Mouse (Mus musculus) limb, embryonic 14.5 days (tissue): ENCODE data around the gene Adprm. TPM values are rescaled to one million over a fixed set of nuclear protein-coding genes. Genes with fewer than 3 reads are reported as not detected.

Source experiments
- ATAC-seq: fragments of 200-750 bp; cut with Nextera tagmentation; 2 replicates; pipeline ENCODE4 v1.8.0; 2017; ENCODE audit warnings: low read depth, moderate number of reproducible peaks, moderate TSS enrichment; ENCODE audit not compliant: low FRiP score
- DNase-seq: peaks from one replicate; pipeline ENCODE4 v3.0.0-alpha.2; 2015; ENCODE audit warnings: low spot score
- H3K27ac ChIP-seq: fragments of 300-500 bp; sonication (generic); replicated peaks from 2 replicates; pipeline ENCODE4 v1.5.1; 2014; ENCODE audit warnings: low read depth, mild to moderate bottlenecking, low read length, moderate library complexity, mixed read lengths
- H3K27me3 ChIP-seq: fragments of 300-500 bp; sonication (generic); 2 replicates; pipeline ENCODE4 v1.6.1; 2014; ENCODE audit warnings: low read length, mixed read lengths; ENCODE audit not compliant: control insufficient read depth, insufficient read depth
- H3K36me3 ChIP-seq: fragments of 300-500 bp; sonication (generic); 2 replicates; pipeline ENCODE4 v1.6.1; 2014; ENCODE audit warnings: mild to moderate bottlenecking, low read length, moderate library complexity, mixed read lengths; ENCODE audit not compliant: control insufficient read depth, insufficient read depth
- H3K4me1 ChIP-seq: fragments of 300-500 bp; sonication (generic); 2 replicates; pipeline ENCODE4 v1.6.1; 2014; ENCODE audit warnings: antibody characterized with exemption, low read length, mixed read lengths; ENCODE audit not compliant: control insufficient read depth, insufficient read depth
- H3K4me2 ChIP-seq: fragments of 300-500 bp; sonication (generic); replicated peaks from 2 replicates; pipeline ENCODE4 v1.6.1; 2014; ENCODE audit warnings: low read depth, mild to moderate bottlenecking, low read length, moderate library complexity; ENCODE audit not compliant: severe bottlenecking
- H3K4me3 ChIP-seq: fragments of 300-500 bp; sonication (generic); replicated peaks from 2 replicates; pipeline ENCODE4 v1.5.1; 2014; ENCODE audit warnings: low read length
- H3K9ac ChIP-seq: fragments of 300-500 bp; sonication (generic); 2 replicates; pipeline ENCODE4 v1.6.1; 2014; ENCODE audit warnings: mild to moderate bottlenecking, low read depth, low read length, moderate library complexity; ENCODE audit not compliant: severe bottlenecking
- H3K9me3 ChIP-seq: fragments of 300-500 bp; sonication (generic); 2 replicates; pipeline ENCODE4 v1.6.1; 2016; ENCODE audit warnings: low read length; ENCODE audit not compliant: control insufficient read depth
- POLR2A ChIP-seq: fragments of 200-500 bp; IDR thresholded peaks from 2 replicates; pipeline ENCODE4 v1.8.0; 2012; ENCODE audit warnings: inconsistent platforms, mild to moderate bottlenecking, moderate library complexity, borderline replicate concordance; ENCODE audit not compliant: insufficient read depth, insufficient read length; ENCODE audit errors: extremely low read depth
- WGBS: fragments of 180-500 bp; shearing (Covaris S2); extraction: QIAGEN DNeasy Blood & Tissue Kit; methylation state at CpG from one replicate; pipeline ENCODE4 v1.1.7; 2014; 5-methylcytosine and 5-hydroxymethylcytosine counted together
- microRNA-seq: library from miRNA; unstranded; fragments of <30 nt; microRNA quantifications from one replicate; pipeline ENCODE4, GENCODE M21; 2016
- polyA plus RNA-seq, 2 experiments: library from polyadenylated mRNA; depleted of rRNA in 1 of 2; stranded (reverse) in 1 of 2; unstranded in 1 of 2; fragments of >200 nt; fragmentation: Nextera tagmentation in 1 of 2; extraction: Ambion mirVana in 1 of 2; gene quantifications; 2 replicates each; pipeline versions ENCODE4 v1.2.1 to v1.2.3; 2012 to 2014

Adprm gene
- polyA plus RNA-seq, 2 experiments: 34.0 to 38.1 TPM

GRCm38 (mm10) chr11:66998467-66999403, 53.7 kb downstream of the Adprm start:
- Histone ChIP-seq H3K4me1 (no peaks in the 10 kb centered on the region), H3K4me3 (no peak overlapping the region), H3K36me3 (no peaks in the 10 kb centered on the region), H3K9me3 (no peaks in the 10 kb centered on the region), H3K27me3 (no peaks in the 10 kb centered on the region), H3K4me2 (no peak overlapping the region), H3K9ac (no peak overlapping the region), H3K27ac (no peak overlapping the region)
- no peak for TF ChIP-seq POLR2A
- WGBS: 81% methylated on average over 14 of the region's 14 CpGs
- DNase-seq (no peak), ATAC-seq (no peak)

- no peaks in the 10 kb centered on the region for H3K4me1 ChIP-seq
- no peak overlapping the region for H3K9ac ChIP-seq
- no peak overlapping the region for H3K4me3 ChIP-seq
- DNase-seq (no peak), ATAC-seq (no peak)
- no peak overlapping the region for H3K4me2 ChIP-seq
- H3K36me3 ChIP-seq: no peaks in the 10 kb centered on the region
- no peaks in the 10 kb centered on the region for H3K9me3 ChIP-seq
- WGBS: 74% methylated on average over 4 of the region's 4 CpGs
- no peak for TF ChIP-seq POLR2A
- H3K27ac ChIP-seq: no peak overlapping the region
- H3K27me3 ChIP-seq: no peaks in the 10 kb centered on the region
These were observed 55.9 kb downstream of the Adprm start for GRCm38 (mm10) chr11:66996446-66996845.

GRCm38 (mm10) chr11:66993674-66994073, 58.7 kb downstream of the Adprm start:
- no peaks in the 10 kb centered on the region for H3K27me3 ChIP-seq
- no peak for DNase-seq
- H3K9me3 ChIP-seq: no peaks in the 10 kb centered on the region
- no peak overlapping the region for H3K9ac ChIP-seq
- no peak for ATAC-seq
- H3K36me3 ChIP-seq: no peaks in the 10 kb centered on the region
- H3K4me3 ChIP-seq: no peak overlapping the region
- H3K27ac ChIP-seq: no peak overlapping the region
- 18% methylated on average over 1 of the region's 1 CpGs for WGBS
- no peak overlapping the region for H3K4me2 ChIP-seq
- TF ChIP-seq POLR2A: no peak
- no peaks in the 10 kb centered on the region for H3K4me1 ChIP-seq

- DNase-seq (no peak), ATAC-seq (no peak)
- WGBS: 67% methylated on average over 2 of the region's 2 CpGs
- TF ChIP-seq POLR2A: no peak
- H3K27me3 ChIP-seq: no peaks in the 10 kb centered on the region
- H3K27ac ChIP-seq: no peak overlapping the region
- no peak overlapping the region for H3K4me3 ChIP-seq
- no peaks in the 10 kb centered on the region for H3K36me3 ChIP-seq
- H3K4me2 ChIP-seq: no peak overlapping the region
- H3K9me3 ChIP-seq: no peaks in the 10 kb centered on the region
- no peaks in the 10 kb centered on the region for H3K4me1 ChIP-seq
- no peak overlapping the region for H3K9ac ChIP-seq
These were observed 60.2 kb downstream of the Adprm start for GRCm38 (mm10) chr11:66992150-66992549.

Small RNAs within 50 kb of the gene (microRNA-seq; reads per million reads assigned to microRNA genes)
- 0.92 reads per million for gene Mir6923

Other genes starting within 250 kb of the Adprm start
- 0.14 and 0.23 TPM in 2 replicates for gene Pirt, start 140.6 kb downstream of the Adprm start, polyA plus RNA-seq (2012; rRNA removed)
- 0.17 and 0.18 TPM in 2 replicates for gene Pirt, start 140.6 kb downstream of the Adprm start, polyA plus RNA-seq (2014; fragmentation: Nextera tagmentation; extraction: Ambion mirVana)
- not detected in 2 replicates for gene Tmem238l, start 96.0 kb downstream of the Adprm start, polyA plus RNA-seq (2012; rRNA removed)
- not detected in 2 replicates for gene Tmem238l, start 96.0 kb downstream of the Adprm start, polyA plus RNA-seq (2014; fragmentation: Nextera tagmentation; extraction: Ambion mirVana)
- 1.6 and 1.7 TPM in 2 replicates for gene Tmem220, start 27.4 kb downstream of the Adprm start, polyA plus RNA-seq (2012; rRNA removed)
- 0.82 and 1.2 TPM in 2 replicates for gene Tmem220, start 27.4 kb downstream of the Adprm start, polyA plus RNA-seq (2014; fragmentation: Nextera tagmentation; extraction: Ambion mirVana)
- gene Sco1, start 76 bp upstream of the Adprm start, polyA plus RNA-seq (2012; rRNA removed): 7.5 and 8.8 TPM in 2 replicates
- gene Sco1, start 76 bp upstream of the Adprm start, polyA plus RNA-seq (2014; fragmentation: Nextera tagmentation; extraction: Ambion mirVana): 14.8 and 15.8 TPM in 2 replicates
- 112 and 192 TPM in 2 replicates for gene Myh3, start 25.7 kb upstream of the Adprm start, polyA plus RNA-seq (2012; rRNA removed)
- 145 and 205 TPM in 2 replicates for gene Myh3, start 25.7 kb upstream of the Adprm start, polyA plus RNA-seq (2014; fragmentation: Nextera tagmentation; extraction: Ambion mirVana)
- gene Myh2, start 118.4 kb upstream of the Adprm start, polyA plus RNA-seq (2012; rRNA removed): 0.12 and 0.16 TPM in 2 replicates
- 0.30 and 0.39 TPM in 2 replicates for gene Myh2, start 118.4 kb upstream of the Adprm start, polyA plus RNA-seq (2014; fragmentation: Nextera tagmentation; extraction: Ambion mirVana)
- gene Myh1, start 147.5 kb upstream of the Adprm start, polyA plus RNA-seq (2012; rRNA removed): 0.74 and 1.1 TPM in 2 replicates
- gene Myh1, start 147.5 kb upstream of the Adprm start, polyA plus RNA-seq (2014; fragmentation: Nextera tagmentation; extraction: Ambion mirVana): 1.5 and 2.4 TPM in 2 replicates
- 0.09 and 0.10 TPM in 2 replicates for gene Myh4, start 185.4 kb upstream of the Adprm start, polyA plus RNA-seq (2012; rRNA removed)
- 0.11 and 0.36 TPM in 2 replicates for gene Myh4, start 185.4 kb upstream of the Adprm start, polyA plus RNA-seq (2014; fragmentation: Nextera tagmentation; extraction: Ambion mirVana)
- gene Myh8, start 224.5 kb upstream of the Adprm start, polyA plus RNA-seq (2012; rRNA removed): 21.7 and 39.3 TPM in 2 replicates
- gene Myh8, start 224.5 kb upstream of the Adprm start, polyA plus RNA-seq (2014; fragmentation: Nextera tagmentation; extraction: Ambion mirVana): 49.0 and 74.2 TPM in 2 replicates